Mouse (Mus musculus) limb, embryonic 11.5 days (tissue): Measurements from ENCODE around the gene Dnah6. TPM values are rescaled to one million over a fixed set of nuclear protein-coding genes. Genes with fewer than 3 reads are reported as not detected.
A peak's percentile ranks its signal among the peaks of the same experiment; 100 is the strongest.

Experiments used
- ATAC-seq: fragments of 200-750 bp; cut with Nextera tagmentation; 2 replicates; pipeline ENCODE4 v1.8.0; 2017; ENCODE audit warnings: low read depth; ENCODE audit not compliant: insufficient number of reproducible peaks, low FRiP score, low TSS enrichment
- DNase-seq: peaks from one replicate; pipeline ENCODE4 v3.0.0-alpha.2; 2015; ENCODE audit warnings: low spot score
- H3K27ac ChIP-seq: fragments of 300-500 bp; sonication (generic); replicated peaks from 2 replicates; pipeline ENCODE4 v1.5.1; 2014; ENCODE audit warnings: low read depth, mild to moderate bottlenecking, low read length
- H3K27me3 ChIP-seq: fragments of 300-500 bp; sonication (generic); 2 replicates; pipeline ENCODE4 v1.6.1; 2014; ENCODE audit warnings: mild to moderate bottlenecking, low read length, mixed read lengths; ENCODE audit not compliant: control insufficient read depth, insufficient read depth
- H3K36me3 ChIP-seq: fragments of 300-500 bp; sonication (generic); 2 replicates; pipeline ENCODE4 v1.6.1; 2014; ENCODE audit warnings: mild to moderate bottlenecking, low read length, moderate library complexity, mixed read lengths; ENCODE audit not compliant: control insufficient read depth, insufficient read depth
- H3K4me1 ChIP-seq: fragments of 300-500 bp; sonication (generic); 2 replicates; pipeline ENCODE4 v1.6.1; 2014; ENCODE audit warnings: low read length, mixed read lengths; ENCODE audit not compliant: control insufficient read depth, insufficient read depth
- H3K4me2 ChIP-seq: fragments of 300-500 bp; sonication (generic); 2 replicates; pipeline ENCODE4 v1.6.1; 2014; ENCODE audit warnings: low read depth, mild to moderate bottlenecking, moderate library complexity; ENCODE audit not compliant: severe bottlenecking
- H3K4me3 ChIP-seq: fragments of 300-500 bp; sonication (generic); 2 replicates; pipeline ENCODE4 v1.5.1; 2014; ENCODE audit warnings: low read depth, low read length
- H3K9ac ChIP-seq: fragments of 300-500 bp; sonication (generic); 2 replicates; pipeline ENCODE4 v1.6.1; 2014; ENCODE audit warnings: mild to moderate bottlenecking, low read length
- H3K9me3 ChIP-seq: fragments of 300-500 bp; sonication (generic); 2 replicates; pipeline ENCODE4 v1.6.1; 2016; ENCODE audit warnings: low read length; ENCODE audit not compliant: control insufficient read depth
- WGBS: fragments of 180-500 bp; shearing (Covaris S2); extraction: QIAGEN DNeasy Blood & Tissue Kit; methylation state at CpG from one replicate; pipeline ENCODE4 v1.1.7; 2014; 5-methylcytosine and 5-hydroxymethylcytosine counted together
- polyA plus RNA-seq: library from polyadenylated mRNA; unstranded; fragments of >200 nt; fragmentation: Nextera tagmentation; extraction: Ambion mirVana; gene quantifications from 2 replicates; pipeline ENCODE4 v1.2.1, GENCODE M21; 2014

Dnah6 gene
- polyA plus RNA-seq, 1 experiment from 2014 or later = 0.01 TPM

DNA sequence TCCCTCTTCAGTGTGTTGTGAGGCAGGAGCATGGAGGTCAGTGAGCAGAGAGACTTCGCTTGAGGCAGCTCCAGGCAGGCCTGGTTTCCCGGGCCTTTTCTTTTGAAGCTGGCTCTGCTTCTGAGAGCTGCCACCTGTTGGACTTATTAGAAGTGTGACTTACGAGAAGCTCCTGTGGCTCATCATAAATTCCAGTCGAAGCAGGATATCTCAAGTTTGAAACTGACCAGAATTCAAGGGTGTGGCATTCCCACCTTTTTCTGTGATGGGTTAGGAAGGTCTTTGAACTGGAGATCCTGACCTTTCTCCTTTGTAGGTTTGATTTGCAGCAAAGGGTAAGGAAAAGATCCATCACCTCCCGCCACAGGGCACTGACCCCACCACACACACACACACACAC lies 217.8 kb downstream of the Dnah6 start:
- Histone ChIP-seq H3K4me3 (no peak overlapping the region), H3K9me3 (no peaks in the 10 kb centered on the region), H3K4me2 (no peak overlapping the region), H3K4me1 (no peaks in the 10 kb centered on the region), H3K36me3 (no peaks in the 10 kb centered on the region), H3K9ac (no peak overlapping the region), H3K27ac (no peak overlapping the region), H3K27me3 (no peaks in the 10 kb centered on the region; the same call in 1 of the 2 replicates)
- DNase-seq (no peak), ATAC-seq (no peak)
- WGBS = 50% methylated on average over 5 of the region's 5 CpGs

- no peak for ATAC-seq
Measured at GRCm38 (mm10) chr6:73002391-73002790, 219.1 kb downstream of the Dnah6 start.

DNA sequence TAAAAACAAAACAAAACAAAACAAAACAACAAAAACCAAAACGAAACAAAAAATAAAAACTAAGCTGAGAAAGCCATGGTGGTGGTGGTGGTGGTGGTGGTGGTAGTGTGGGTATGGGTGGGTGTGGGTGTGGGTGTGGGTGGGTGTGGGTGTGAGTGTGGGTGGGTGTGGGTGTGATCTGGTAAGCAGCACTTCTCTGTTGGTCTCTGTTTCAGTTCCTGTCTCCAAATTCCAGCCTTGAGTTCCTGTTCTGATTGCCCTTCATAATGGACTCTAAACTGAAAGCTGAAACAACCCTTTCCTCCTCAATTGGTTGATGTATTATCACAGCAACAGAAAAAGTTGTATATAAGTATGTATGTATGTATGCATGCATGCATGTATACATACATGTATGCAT lies 222.6 kb downstream of the Dnah6 start:
- no peak overlapping the region for H3K4me2 ChIP-seq
- H3K4me3 ChIP-seq = no peak overlapping the region
- no peaks in the 10 kb centered on the region; the same call in 1 of the 2 replicates for H3K27me3 ChIP-seq
- H3K4me1 ChIP-seq = no peaks in the 10 kb centered on the region
- no peak for DNase-seq
- no peaks in the 10 kb centered on the region for H3K36me3 ChIP-seq
- WGBS = 80% methylated on average over 1 of the region's 1 CpGs
- no peak overlapping the region for H3K27ac ChIP-seq
- no peak overlapping the region for H3K9ac ChIP-seq
- no peaks in the 10 kb centered on the region for H3K9me3 ChIP-seq
- no peak for ATAC-seq

More at GRCm38 (mm10) chr6:73002391-73002790, 219.1 kb downstream of the Dnah6 start:
- no peak overlapping the region for H3K4me3 ChIP-seq
- H3K4me1 ChIP-seq = no peaks in the 10 kb centered on the region
- H3K36me3 ChIP-seq = no peaks in the 10 kb centered on the region
- no peak overlapping the region for H3K4me2 ChIP-seq
- no peaks in the 10 kb centered on the region for H3K9me3 ChIP-seq
- WGBS = 61% methylated on average over 1 of the region's 1 CpGs
- no peak overlapping the region for H3K27ac ChIP-seq
- H3K9ac ChIP-seq = no peak overlapping the region
- no peak for DNase-seq
- no peaks in the 10 kb centered on the region; the same call in 1 of the 2 replicates for H3K27me3 ChIP-seq

GRCm38 (mm10) chr6:72993688-72994082 lies 227.8 kb downstream of the Dnah6 start:
- no peak for ATAC-seq
- Histone ChIP-seq H3K36me3 (no peaks in the 10 kb centered on the region), H3K4me1 (peaks cover 3% of the 10 kb centered on the region; the same call in 1 of the 2 replicates), H3K27ac (no peak overlapping the region), H3K9me3 (no peaks in the 10 kb centered on the region), H3K4me2 (no peak overlapping the region), H3K27me3 (no peaks in the 10 kb centered on the region), H3K4me3 (no peak overlapping the region), H3K9ac (no peak overlapping the region)
- WGBS = 86% methylated on average over 5 of the region's 5 CpGs
- no peak for DNase-seq

- WGBS = 77% methylated on average over 8 of the region's 8 CpGs
- no peak for ATAC-seq
- H3K4me1 ChIP-seq = peaks cover 4% of the 10 kb centered on the region; the same call in 1 of the 2 replicates
- no peak for DNase-seq
- H3K4me2 ChIP-seq = no peak overlapping the region
- H3K27me3 ChIP-seq = no peaks in the 10 kb centered on the region
- no peaks in the 10 kb centered on the region for H3K36me3 ChIP-seq
- no peak overlapping the region for H3K9ac ChIP-seq
- H3K4me3 ChIP-seq = no peak overlapping the region
- H3K27ac ChIP-seq = no peak overlapping the region
- no peaks in the 10 kb centered on the region; the same call in 1 of the 2 replicates for H3K9me3 ChIP-seq
Measured at GRCm38 (mm10) chr6:72993054-72993687, 228.3 kb downstream of the Dnah6 start.

DNA sequence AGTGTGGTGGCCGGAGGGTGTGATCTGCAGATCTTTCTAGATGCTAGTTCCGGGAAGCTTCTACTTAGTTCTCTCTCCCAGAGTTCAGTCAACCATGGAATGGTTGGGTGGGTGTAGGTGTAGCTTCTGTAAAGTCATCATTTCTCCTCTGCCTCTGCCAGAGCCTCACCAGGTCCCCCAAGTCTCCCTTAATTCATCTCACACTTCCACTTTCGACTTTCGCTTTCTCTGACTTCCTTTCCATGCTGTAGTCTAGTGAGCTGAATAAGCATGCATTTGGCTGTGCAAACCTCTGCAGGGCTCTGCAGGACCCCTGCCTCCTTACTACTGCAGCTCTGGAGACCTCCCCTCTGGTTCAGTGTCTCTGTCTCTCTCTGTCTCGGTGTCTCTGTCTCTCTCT lies 231.2 kb downstream of the Dnah6 start:
- DNase-seq (no peak), ATAC-seq (no peak)
- peaks cover 4% of the 10 kb centered on the region; the same call in 1 of the 2 replicates for H3K4me1 ChIP-seq
- no peaks in the 10 kb centered on the region for H3K36me3 ChIP-seq
- H3K27ac ChIP-seq = no peak overlapping the region
- H3K4me2 ChIP-seq = no peak overlapping the region
- 86% methylated on average over 5 of the region's 5 CpGs for WGBS
- no peaks in the 10 kb centered on the region; the same call in 1 of the 2 replicates for H3K9me3 ChIP-seq
- H3K4me3 ChIP-seq = no peak overlapping the region
- H3K27me3 ChIP-seq = no peaks in the 10 kb centered on the region
- H3K9ac ChIP-seq = no peak overlapping the region

GRCm38 (mm10) chr6:72989028-72989736 lies 232.3 kb downstream of the Dnah6 start:
- H3K9ac ChIP-seq = no peak overlapping the region
- WGBS = 31% methylated on average over 7 of the region's 7 CpGs
- H3K4me3 ChIP-seq = no peak overlapping the region
- H3K4me1 ChIP-seq = peaks cover 4% of the 10 kb centered on the region; the same call in 1 of the 2 replicates
- no peak overlapping the region; the same call in 1 of the 2 replicates for H3K27ac ChIP-seq
- 0 out of 2 replicates have a peak, but pooled peaks have one; percentile 69 for ATAC-seq
- H3K4me2 ChIP-seq = no peak overlapping the region
- no peaks in the 10 kb centered on the region; the same call in 1 of the 2 replicates for H3K9me3 ChIP-seq
- H3K36me3 ChIP-seq = no peaks in the 10 kb centered on the region
- peak; percentile 60 for DNase-seq
- no peaks in the 10 kb centered on the region for H3K27me3 ChIP-seq

DNA sequence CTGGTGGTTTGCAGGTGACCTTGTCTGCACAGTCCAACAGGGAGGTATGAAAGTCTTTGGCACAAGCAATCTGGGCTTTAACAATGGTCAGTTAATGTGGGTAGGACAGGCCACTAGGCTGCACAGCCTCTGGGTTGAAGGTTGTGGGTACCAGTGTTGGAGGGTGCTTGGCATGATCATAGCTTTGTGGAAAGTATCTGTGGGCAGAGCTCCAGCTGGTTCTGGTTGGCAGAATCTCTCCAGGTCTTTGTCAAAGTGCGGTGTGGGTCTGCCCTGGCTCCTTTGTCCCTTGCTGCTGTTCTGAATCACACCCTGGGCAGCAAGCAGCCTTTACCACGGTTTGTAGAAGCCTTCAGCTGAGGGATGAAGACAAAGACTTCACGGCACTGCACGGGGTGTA lies 238.9 kb downstream of the Dnah6 start:
- H3K4me2 ChIP-seq = no peak overlapping the region
- H3K4me3 ChIP-seq = no peak overlapping the region
- 89% methylated on average over 4 of the region's 4 CpGs for WGBS
- no peaks in the 10 kb centered on the region for H3K9me3 ChIP-seq
- no peaks in the 10 kb centered on the region for H3K27me3 ChIP-seq
- H3K27ac ChIP-seq = no peak overlapping the region
- ATAC-seq (no peak), DNase-seq (no peak)
- no peaks in the 10 kb centered on the region for H3K36me3 ChIP-seq
- peaks cover 7% of the 10 kb centered on the region for H3K4me1 ChIP-seq
- H3K9ac ChIP-seq = no peak overlapping the region
